Mouse (Mus musculus) heart, embryonic 15.5 days (tissue): ENCODE measurements around the gene Bdnf. TPM values are rescaled to one million over a fixed set of nuclear protein-coding genes. Genes with fewer than 3 reads are reported as not detected.
A peak's percentile ranks its signal among the peaks of the same experiment; 100 is the strongest.

Experiments
- ATAC-seq: fragments of 200-750 bp; cut with Nextera tagmentation; replicated peaks from 2 replicates; pipeline ENCODE4 v1.8.0; 2017; ENCODE audit warnings: low read depth, moderate TSS enrichment; ENCODE audit not compliant: insufficient number of reproducible peaks, insufficient read depth, low FRiP score
- H3K27ac ChIP-seq: fragments of 300-500 bp; sonication (generic); 2 replicates; pipeline ENCODE4 v1.5.1; 2015; ENCODE audit warnings: mild to moderate bottlenecking, inconsistent platforms
- H3K27me3 ChIP-seq: fragments of 300-500 bp; sonication (generic); 2 replicates; pipeline ENCODE4 v1.6.1; 2015; ENCODE audit warnings: inconsistent platforms
- H3K36me3 ChIP-seq: fragments of 300-500 bp; sonication (generic); 2 replicates; pipeline ENCODE4 v1.6.1; 2015; ENCODE audit warnings: mild to moderate bottlenecking, inconsistent platforms
- H3K4me1 ChIP-seq: fragments of 300-500 bp; sonication (generic); replicated peaks from 2 replicates; pipeline ENCODE4 v1.6.1; 2015; ENCODE audit warnings: inconsistent platforms
- H3K4me2 ChIP-seq: fragments of 300-500 bp; sonication (generic); 2 replicates; pipeline ENCODE4 v1.6.1; 2015; ENCODE audit warnings: inconsistent platforms, mild to moderate bottlenecking, moderate library complexity
- H3K4me3 ChIP-seq: fragments of 300-500 bp; sonication (generic); 2 replicates; pipeline ENCODE4 v1.5.1; 2015; ENCODE audit warnings: mild to moderate bottlenecking, inconsistent platforms
- H3K9ac ChIP-seq: fragments of 300-500 bp; sonication (generic); 2 replicates; pipeline ENCODE4 v1.6.1; 2015; ENCODE audit warnings: mild to moderate bottlenecking, inconsistent platforms
- H3K9me3 ChIP-seq: fragments of 300-500 bp; sonication (generic); replicated peaks from 2 replicates; pipeline ENCODE4 v1.6.1; 2016; ENCODE audit warnings: inconsistent platforms
- WGBS: fragments of 180-500 bp; shearing (Covaris S2); methylation state at CpG from one replicate; pipeline ENCODE4 v1.1.7; 2015; ENCODE audit warnings: mixed read lengths; 5-methylcytosine and 5-hydroxymethylcytosine counted together
- polyA plus RNA-seq: library from polyadenylated mRNA; unstranded; fragments of >200 nt; fragmentation: Nextera tagmentation; extraction: Ambion mirVana; gene quantifications from 2 replicates; pipeline ENCODE4 v1.2.1, GENCODE M21; 2015

The Bdnf gene
- polyA plus RNA-seq, 1 experiment from 2014 or later: 0.50 TPM

GRCm38 (mm10) chr2:109688661-109689060, 14.2 kb downstream of the Bdnf start:
- H3K36me3 ChIP-seq: no peaks in the 10 kb centered on the region
- no peak overlapping the region for H3K9ac ChIP-seq
- H3K9me3 ChIP-seq: no peaks in the 10 kb centered on the region
- H3K4me1 ChIP-seq: peaks cover 13% of the 10 kb centered on the region
- WGBS: 46% methylated on average over 1 of the region's 1 CpGs
- ATAC-seq: no peak
- H3K27me3 ChIP-seq: peaks cover 16% of the 10 kb centered on the region
- H3K4me3 ChIP-seq: no peak overlapping the region
- H3K4me2 ChIP-seq: no peak overlapping the region
- no peak overlapping the region for H3K27ac ChIP-seq

DNA sequence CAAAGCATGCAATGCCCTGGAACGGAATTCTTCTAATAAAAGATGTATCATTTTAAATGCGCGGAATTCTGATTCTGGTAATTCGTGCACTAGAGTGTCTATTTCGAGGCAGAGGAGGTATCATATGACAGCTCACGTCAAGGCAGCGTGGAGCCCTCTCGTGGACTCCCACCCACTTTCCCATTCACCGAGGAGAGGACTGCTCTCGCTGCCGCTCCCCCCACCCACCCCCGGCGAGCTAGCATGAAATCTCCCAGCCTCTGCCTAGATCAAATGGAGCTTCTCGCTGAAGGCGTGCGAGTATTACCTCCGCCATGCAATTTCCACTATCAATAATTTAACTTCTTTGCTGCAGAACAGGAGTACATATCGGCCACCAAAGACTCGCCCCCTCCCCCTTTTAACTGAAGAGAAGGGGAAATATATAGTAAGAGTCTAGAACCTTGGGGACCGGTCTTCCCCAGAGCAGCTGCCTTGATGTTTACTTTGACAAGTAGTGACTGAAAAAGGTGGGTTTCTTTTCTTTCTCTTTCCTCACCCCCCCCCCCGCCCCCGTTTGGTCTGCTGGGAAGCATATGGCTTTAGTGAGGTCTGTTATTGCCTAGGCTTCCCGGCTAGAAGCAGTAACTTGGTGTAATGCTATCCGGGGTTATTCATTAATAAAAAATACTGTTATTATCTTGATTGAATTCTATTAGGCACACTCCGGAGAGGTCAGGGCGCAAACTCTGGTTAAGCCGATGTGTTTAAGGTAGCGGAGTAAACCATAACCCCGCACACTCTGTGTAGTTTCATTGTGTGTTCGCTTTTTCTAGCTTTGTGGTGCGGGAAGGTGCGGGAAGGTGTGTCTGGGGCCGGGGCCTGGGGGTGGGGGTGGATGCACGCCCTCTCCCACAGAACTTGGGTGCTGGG, 18.0 kb downstream of the Bdnf start:
- Histone ChIP-seq H3K27ac (no peak overlapping the region), H3K36me3 (no peaks in the 10 kb centered on the region), H3K4me3 (peak overlapping the region; percentile 58), H3K4me2 (peak overlapping the region; percentile 95), H3K9ac (peak overlapping the region; percentile 49; the same call in 1 of the 2 replicates), H3K9me3 (no peaks in the 10 kb centered on the region), H3K27me3 (peaks cover 38% of the 10 kb centered on the region), H3K4me1 (peaks cover 28% of the 10 kb centered on the region)
- ATAC-seq: no peak
- 3% methylated on average over 34 of the region's 34 CpGs for WGBS

DNA sequence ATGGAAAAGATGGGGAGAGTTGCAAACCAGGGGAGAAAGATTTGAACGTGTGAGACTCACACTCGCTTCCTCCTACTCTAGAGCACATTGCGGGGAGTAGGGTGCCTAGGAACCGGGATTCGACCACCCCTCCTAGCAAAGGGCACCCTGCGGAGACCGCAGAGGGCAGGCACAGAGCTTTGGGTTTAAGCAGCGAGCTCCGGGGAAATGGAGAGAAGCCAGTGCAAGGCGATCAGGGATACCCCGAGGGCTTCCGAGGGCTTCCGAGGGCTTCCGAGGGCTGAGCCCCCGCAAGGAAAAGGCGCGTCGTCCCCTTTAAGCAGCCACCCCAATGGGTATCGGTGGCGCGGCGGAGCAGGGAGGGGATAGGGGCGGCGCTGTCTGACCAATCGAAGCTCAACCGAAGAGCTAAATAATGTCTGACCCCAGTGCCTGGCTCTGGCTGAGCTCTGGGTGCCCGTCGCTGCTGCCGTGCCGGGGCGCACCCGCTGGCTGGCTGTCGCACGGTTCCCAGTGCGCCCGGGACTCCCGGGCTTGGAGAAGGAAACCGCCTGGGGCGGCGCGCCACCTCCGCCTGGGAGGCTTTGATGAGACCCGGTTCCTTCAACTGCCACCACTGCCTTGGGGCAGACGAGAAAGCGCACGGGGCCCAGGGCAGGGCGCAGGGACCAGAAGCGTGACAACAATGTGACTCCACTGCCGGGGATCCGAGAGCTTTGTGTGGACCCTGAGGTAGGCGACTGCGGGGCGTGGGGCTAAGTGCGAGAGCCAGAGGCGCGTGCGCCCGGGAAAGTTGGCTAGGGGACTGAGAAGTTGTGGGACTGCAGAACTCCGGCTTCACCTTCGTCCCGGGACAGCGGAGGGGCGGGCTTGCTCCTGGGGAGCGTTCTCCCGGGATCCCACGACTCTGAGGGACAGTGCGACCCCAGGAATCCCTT, 18.9 kb downstream of the Bdnf start:
- H3K27me3 ChIP-seq: peaks cover 39% of the 10 kb centered on the region
- WGBS: under 1% methylated on average over 67 of the region's 67 CpGs

DNA sequence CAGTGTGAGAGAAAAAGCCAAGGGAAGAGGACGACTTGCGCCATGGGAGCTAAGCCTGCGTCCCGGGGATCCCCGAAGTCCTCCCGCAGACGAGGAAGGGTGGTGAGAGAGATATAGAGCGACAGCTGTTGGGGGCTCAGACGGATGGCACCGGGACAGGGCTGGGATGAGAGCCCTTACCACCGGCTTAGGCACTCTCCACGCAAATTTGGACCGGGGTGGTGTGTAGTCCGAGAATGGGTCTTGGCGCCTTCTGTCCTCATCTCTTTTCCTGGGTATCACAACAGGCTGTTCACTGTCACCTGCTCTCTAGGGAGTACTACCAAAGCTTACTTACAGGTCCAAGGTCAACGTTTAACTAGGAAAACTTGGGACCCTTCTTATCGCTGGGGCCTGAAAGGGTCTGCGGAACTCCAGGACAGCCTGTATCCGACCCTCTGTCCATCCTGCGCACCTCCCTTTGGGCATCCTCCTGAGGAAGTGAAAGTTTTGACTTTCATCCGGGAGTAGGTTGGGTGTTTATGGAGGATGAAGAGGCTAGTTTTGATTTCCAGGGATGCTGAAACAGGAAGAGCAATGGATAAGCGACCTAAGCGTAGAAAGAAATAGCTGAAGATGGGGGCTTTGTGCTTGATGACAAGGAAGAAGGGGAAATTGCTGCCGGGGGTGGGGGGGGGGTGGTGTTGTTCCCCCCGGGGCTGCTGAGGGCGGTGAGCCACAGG, 19.8 kb downstream of the Bdnf start:
- H3K4me3 ChIP-seq: peak overlapping the region; percentile 58
- H3K4me2 ChIP-seq: peak overlapping the region; percentile 95
- H3K9ac ChIP-seq: peak overlapping the region; percentile 49
- peaks cover 39% of the 10 kb centered on the region for H3K27me3 ChIP-seq
- H3K36me3 ChIP-seq: no peaks in the 10 kb centered on the region
- under 1% methylated on average over 26 of the region's 26 CpGs for WGBS
- H3K27ac ChIP-seq: no peak overlapping the region
- peaks cover 28% of the 10 kb centered on the region for H3K4me1 ChIP-seq
- ATAC-seq: no peak
- H3K9me3 ChIP-seq: no peaks in the 10 kb centered on the region

More for the DNA sequence above, 18.9 kb downstream of the Bdnf start:
- Histone ChIP-seq H3K27ac (no peak overlapping the region), H3K9me3 (no peaks in the 10 kb centered on the region), H3K9ac (peak overlapping the region; percentile 49), H3K4me2 (peak overlapping the region; percentile 95), H3K4me3 (peak overlapping the region; percentile 58), H3K36me3 (no peaks in the 10 kb centered on the region), H3K4me1 (peaks cover 28% of the 10 kb centered on the region)
- ATAC-seq: peak; percentile 59

DNA sequence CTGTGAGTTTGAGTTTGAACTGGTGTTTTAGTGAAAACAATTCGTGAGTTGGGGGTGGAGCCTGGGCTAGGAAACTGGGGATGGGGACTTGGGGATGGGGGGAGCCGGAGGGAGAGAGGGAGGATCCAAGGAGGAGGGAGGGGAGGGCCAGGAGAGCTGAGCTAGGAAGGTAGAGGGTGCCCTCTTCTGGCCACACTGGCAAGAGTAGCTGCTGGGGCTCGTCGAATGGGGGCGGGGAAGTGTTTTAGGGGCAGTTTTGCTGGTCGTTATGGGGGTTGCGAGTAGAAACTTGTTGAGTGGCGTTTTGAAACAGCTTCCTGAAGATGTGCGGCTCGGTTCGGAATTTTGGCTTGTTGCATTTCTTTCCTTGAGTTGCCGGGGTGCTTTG, 20.3 kb downstream of the Bdnf start:
- peaks cover 39% of the 10 kb centered on the region for H3K27me3 ChIP-seq
- peak overlapping the region; percentile 95 for H3K4me2 ChIP-seq
- 1% methylated on average over 12 of the region's 12 CpGs for WGBS
- H3K9ac ChIP-seq: no peak overlapping the region
- H3K4me3 ChIP-seq: peak overlapping the region; percentile 58
- H3K27ac ChIP-seq: no peak overlapping the region
- H3K36me3 ChIP-seq: no peaks in the 10 kb centered on the region
- peaks cover 28% of the 10 kb centered on the region for H3K4me1 ChIP-seq
- ATAC-seq: peak; percentile 33; the same call in 1 of the 2 replicates
- H3K9me3 ChIP-seq: no peaks in the 10 kb centered on the region

DNA sequence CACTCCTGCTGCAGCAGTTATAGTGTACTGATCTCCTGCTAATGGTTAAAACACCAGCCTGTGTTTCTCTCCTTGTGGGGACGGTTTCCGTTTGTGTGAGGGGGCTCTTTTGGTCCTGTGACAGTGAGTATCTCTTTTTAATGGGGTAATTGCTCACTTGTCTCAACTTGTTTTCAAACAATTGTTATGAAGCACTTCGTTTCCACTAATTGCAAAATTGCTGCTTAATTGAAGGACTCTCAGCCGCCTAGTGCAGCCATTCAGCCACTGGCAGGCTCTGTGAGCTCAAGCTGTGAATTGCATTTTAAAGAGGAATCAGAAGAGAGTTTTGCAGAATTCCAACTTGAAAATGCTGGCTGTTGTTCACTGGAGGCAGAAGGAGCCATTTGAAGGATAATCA, 22.7 kb downstream of the Bdnf start:
- Histone ChIP-seq H3K36me3 (no peaks in the 10 kb centered on the region), H3K27me3 (peaks cover 36% of the 10 kb centered on the region), H3K9me3 (no peaks in the 10 kb centered on the region), H3K4me1 (peaks cover 26% of the 10 kb centered on the region), H3K27ac (no peak overlapping the region), H3K9ac (no peak overlapping the region), H3K4me2 (no peak overlapping the region), H3K4me3 (no peak overlapping the region)
- 20% methylated on average over 4 of the region's 4 CpGs for WGBS
- ATAC-seq: no peak

- no peak overlapping the region for H3K27ac ChIP-seq
- H3K9me3 ChIP-seq: no peaks in the 10 kb centered on the region
- H3K4me2 ChIP-seq: no peak overlapping the region
- no peak for ATAC-seq
- H3K4me3 ChIP-seq: no peak overlapping the region
- no peak overlapping the region for H3K9ac ChIP-seq
- 52% methylated on average over 5 of the region's 5 CpGs for WGBS
- H3K27me3 ChIP-seq: peaks cover 12% of the 10 kb centered on the region
- H3K36me3 ChIP-seq: no peaks in the 10 kb centered on the region
- no peaks in the 10 kb centered on the region for H3K4me1 ChIP-seq
These were observed 25.8 kb downstream of the Bdnf start for GRCm38 (mm10) chr2:109700291-109700690.

GRCm38 (mm10) chr2:109703588-109703987, 29.1 kb downstream of the Bdnf start:
- 76% methylated on average over 4 of the region's 4 CpGs for WGBS

DNA sequence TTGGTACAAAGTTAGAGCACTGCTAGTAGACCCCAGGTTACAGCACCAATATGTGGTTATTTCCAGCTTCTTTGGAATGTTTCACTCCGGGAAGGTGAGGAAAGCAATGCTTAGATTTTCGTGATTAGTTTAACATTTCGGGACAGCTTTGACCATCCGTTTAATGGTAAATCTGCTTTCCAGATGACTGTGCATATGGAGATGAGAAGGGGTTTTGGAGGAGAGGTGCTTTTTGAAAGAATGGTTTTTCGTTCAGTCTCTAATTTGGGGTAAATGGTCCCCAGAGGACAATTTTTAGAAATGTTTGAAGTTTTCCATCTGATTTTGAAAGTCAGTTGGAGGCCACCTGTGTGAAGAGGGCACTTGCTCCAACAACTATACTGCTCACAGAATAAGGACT, 29.6 kb downstream of the Bdnf start:
- 74% methylated on average over 5 of the region's 5 CpGs for WGBS
- no peak overlapping the region for H3K4me2 ChIP-seq
- no peaks in the 10 kb centered on the region for H3K27me3 ChIP-seq
- H3K9me3 ChIP-seq: no peaks in the 10 kb centered on the region
- no peak overlapping the region for H3K27ac ChIP-seq
- no peaks in the 10 kb centered on the region for H3K4me1 ChIP-seq
- no peak overlapping the region for H3K9ac ChIP-seq
- no peak for ATAC-seq
- no peak overlapping the region for H3K4me3 ChIP-seq
- H3K36me3 ChIP-seq: no peaks in the 10 kb centered on the region

More at GRCm38 (mm10) chr2:109703588-109703987, 29.1 kb downstream of the Bdnf start:
- no peaks in the 10 kb centered on the region for H3K9me3 ChIP-seq
- H3K36me3 ChIP-seq: no peaks in the 10 kb centered on the region
- H3K27me3 ChIP-seq: no peaks in the 10 kb centered on the region
- no peak overlapping the region for H3K27ac ChIP-seq
- no peak overlapping the region for H3K4me2 ChIP-seq
- no peaks in the 10 kb centered on the region for H3K4me1 ChIP-seq
- no peak for ATAC-seq
- H3K9ac ChIP-seq: no peak overlapping the region
- no peak overlapping the region for H3K4me3 ChIP-seq

- H3K4me2 ChIP-seq: no peak overlapping the region
- H3K9me3 ChIP-seq: no peaks in the 10 kb centered on the region
- no peaks in the 10 kb centered on the region for H3K36me3 ChIP-seq
- H3K4me3 ChIP-seq: no peak overlapping the region
- no peaks in the 10 kb centered on the region for H3K27me3 ChIP-seq
- whole genome bisulfite sequencing: 80% methylated on average over 8 of the region's 8 CpGs
- H3K9ac ChIP-seq: no peak overlapping the region
- no peak for ATAC-seq
- no peaks in the 10 kb centered on the region for H3K4me1 ChIP-seq
- no peak overlapping the region for H3K27ac ChIP-seq
These were observed 32.0 kb downstream of the Bdnf start for GRCm38 (mm10) chr2:109706524-109706923.

DNA sequence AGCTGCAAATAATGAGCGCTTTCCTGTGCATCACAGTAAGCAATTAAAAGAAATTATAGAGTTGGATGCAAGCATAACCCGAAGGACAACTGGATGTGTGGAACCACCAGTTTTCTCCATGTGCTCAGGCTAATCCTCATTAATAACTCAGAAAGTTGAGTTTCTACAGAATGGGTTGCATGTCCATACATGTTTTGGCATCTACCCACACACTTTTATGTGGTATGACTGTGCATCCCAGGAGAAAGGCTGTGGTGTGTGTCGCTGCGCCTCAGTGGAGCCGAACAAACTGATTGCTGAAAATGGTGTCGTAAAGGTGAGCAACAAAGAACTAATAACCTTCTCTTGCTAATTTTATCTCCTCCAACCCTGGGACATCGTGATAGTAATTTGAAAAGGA, 34.8 kb downstream of the Bdnf start:
- Histone ChIP-seq H3K9ac (no peak overlapping the region), H3K4me2 (no peak overlapping the region), H3K4me1 (no peaks in the 10 kb centered on the region), H3K4me3 (no peak overlapping the region), H3K36me3 (no peaks in the 10 kb centered on the region), H3K27ac (no peak overlapping the region), H3K9me3 (no peaks in the 10 kb centered on the region), H3K27me3 (no peaks in the 10 kb centered on the region)
- 82% methylated on average over 7 of the region's 7 CpGs for WGBS
- ATAC-seq: no peak
